ENCODE assay signal across 23 mouse cellular contexts in genomic region chr2:146412733-146413132, GRCm38 (mm10).
DNase-seq lines count a peak whose midpoint lies in the region; ATAC-seq and TF ChIP-seq lines count a peak whose summit lies in the region.
"Had no signal": no experiment of that assay in that cellular context is flagged by ENCODE, and none has a peak within 500 bp of the region (broad histone marks: within the 10 kb centered on the region; RNA-seq: fewer than 3 reads in every experiment).

No protein-coding gene starts in this region.

- no peak overlapping the region for H3K4me2 ChIP-seq in embryonic facial prominence, embryonic 11.5 days (ENCODE audit: low read depth, low read length)
- no peak overlapping the region for H3K4me2 ChIP-seq in kidney, embryonic 16.5 days (replicated peaks; ENCODE audit: low read depth, low read length)
- no peak overlapping the region for H3K4me2 ChIP-seq in intestine, embryonic 16.5 days (ENCODE audit: low read depth, low read length)
- H3K4me2 ChIP-seq: embryonic facial prominence, embryonic 15.5 days; heart, embryonic 13.5 days; hindbrain, embryonic 15.5 days had no signal

- no peaks in the 10 kb centered on the region for H3K27me3 ChIP-seq in embryonic facial prominence, embryonic 11.5 days (ENCODE audit: control insufficient read depth, insufficient read depth, low read length)
- H3K27me3 ChIP-seq in embryonic facial prominence, embryonic 10.5 days (replicated peaks; ENCODE audit: low read depth, poor library complexity, severe bottlenecking) = no peaks in the 10 kb centered on the region
- no peaks in the 10 kb centered on the region for H3K27me3 ChIP-seq in kidney, embryonic 16.5 days (ENCODE audit: insufficient read depth, low read length)
- no peaks in the 10 kb centered on the region for H3K27me3 ChIP-seq in kidney, adult 2 months (replicated peaks; ENCODE audit: control insufficient read depth, insufficient read depth, low read length)
- no peaks in the 10 kb centered on the region for H3K27me3 ChIP-seq in intestine, embryonic 16.5 days (replicated peaks; ENCODE audit: control insufficient read depth, insufficient read depth, low read length)
- H3K27me3 ChIP-seq: CH12.LX; embryonic facial prominence, embryonic 15.5 days; heart, embryonic 13.5 days; hindbrain, embryonic 15.5 days had no signal

- no peak for TF ChIP-seq POLR2A in kidney, adult 2 months (IDR thresholded peaks at IDR 0.05; ENCODE audit: low read depth, low read length)

- no peak overlapping the region for H3K27ac ChIP-seq in embryonic facial prominence, embryonic 11.5 days (replicated peaks; ENCODE audit: low read depth, low read length)
- no peak overlapping the region for H3K27ac ChIP-seq in embryonic facial prominence, embryonic 10.5 days (replicated peaks)
- H3K27ac ChIP-seq in kidney, embryonic 16.5 days (ENCODE audit: low read length) = no peak overlapping the region
- H3K27ac ChIP-seq in kidney, adult 2 months (ENCODE audit: insufficient read depth, low read depth, low read length) = no peak overlapping the region
- H3K27ac ChIP-seq in intestine, embryonic 16.5 days (ENCODE audit: low read length) = no peak overlapping the region
- H3K27ac ChIP-seq: embryonic facial prominence, embryonic 15.5 days; forebrain, embryonic 10.5 days; gastrocnemius, adult 2 months; heart, embryonic 13.5 days; hindbrain, embryonic 15.5 days had no signal

- intact Hi-C loops in gastrocnemius, postnatal 36 days (cut with DNase I) = loop anchor here (10.0 kb wide), 1 partner anchor 198 kb away; no protein-coding TSS in a partner anchor

- H3K4me1 ChIP-seq in embryonic facial prominence, embryonic 11.5 days (ENCODE audit: control insufficient read depth, insufficient read depth, low read length) = no peaks in the 10 kb centered on the region
- H3K4me1 ChIP-seq in embryonic facial prominence, embryonic 10.5 days = no peaks in the 10 kb centered on the region
- peaks cover 13% of the 10 kb centered on the region for H3K4me1 ChIP-seq in kidney, embryonic 16.5 days (ENCODE audit: insufficient read depth, low read length)
- no peaks in the 10 kb centered on the region for H3K4me1 ChIP-seq in kidney, adult 2 months (ENCODE audit: control insufficient read depth, insufficient read depth, low read length)
- H3K4me1 ChIP-seq in intestine, embryonic 16.5 days (ENCODE audit: control insufficient read depth, insufficient read depth, low read length) = peaks cover 4% of the 10 kb centered on the region; the same call in 1 of the 2 replicates

- H3K36me3 ChIP-seq in embryonic facial prominence, embryonic 11.5 days (replicated peaks; ENCODE audit: control insufficient read depth, insufficient read depth, low read depth, low read length) = no peaks in the 10 kb centered on the region
- H3K36me3 ChIP-seq in embryonic facial prominence, embryonic 10.5 days (replicated peaks) = peaks cover 3% of the 10 kb centered on the region; the same call in 1 of the 2 replicates
- H3K36me3 ChIP-seq in kidney, embryonic 16.5 days (ENCODE audit: insufficient read depth, low read length) = no peaks in the 10 kb centered on the region
- no peaks in the 10 kb centered on the region for H3K36me3 ChIP-seq in kidney, adult 2 months (ENCODE audit: control insufficient read depth, insufficient read depth, low read length)
- no peaks in the 10 kb centered on the region for H3K36me3 ChIP-seq in intestine, embryonic 16.5 days (ENCODE audit: control insufficient read depth, insufficient read depth, low read length)
- H3K36me3 ChIP-seq: embryonic facial prominence, embryonic 15.5 days had no signal

- no peak overlapping the region for H3K4me3 ChIP-seq in embryonic facial prominence, embryonic 11.5 days (ENCODE audit: low read depth, low read length)
- H3K4me3 ChIP-seq in embryonic facial prominence, embryonic 10.5 days = no peak overlapping the region
- no peak overlapping the region for H3K4me3 ChIP-seq in kidney, embryonic 16.5 days (ENCODE audit: low read length)
- H3K4me3 ChIP-seq in kidney, adult 2 months (ENCODE audit: insufficient read depth, low read depth, low read length) = no peak overlapping the region
- H3K4me3 ChIP-seq in intestine, embryonic 16.5 days (ENCODE audit: low read length) = no peak overlapping the region
- H3K4me3 ChIP-seq: embryonic facial prominence, embryonic 15.5 days; erythroblast, embryonic 14.5 days; forebrain, embryonic 10.5 days; gastrocnemius, adult 2 months; heart, embryonic 13.5 days; hindbrain, embryonic 15.5 days had no signal

- H3K9ac ChIP-seq in embryonic facial prominence, embryonic 11.5 days (replicated peaks; ENCODE audit: low read length) = no peak overlapping the region
- H3K9ac ChIP-seq in kidney, embryonic 16.5 days (replicated peaks; ENCODE audit: low read length) = no peak overlapping the region
- no peak overlapping the region for H3K9ac ChIP-seq in intestine, embryonic 16.5 days (ENCODE audit: low read depth, low read length)
- H3K9ac ChIP-seq: embryonic facial prominence, embryonic 15.5 days; heart, embryonic 13.5 days; hindbrain, embryonic 15.5 days had no signal

- no peak for ATAC-seq in embryonic facial prominence, embryonic 11.5 days (replicated peaks; ENCODE audit: insufficient number of reproducible peaks, low FRiP score, low TSS enrichment, low read depth)
- peak; percentile 68; the same call in 1 of the 2 replicates for ATAC-seq in kidney, embryonic 16.5 days (ENCODE audit: low FRiP score, low TSS enrichment)
- ATAC-seq in intestine, embryonic 16.5 days = peak; percentile 44; the same call in 1 of the 2 replicates
- ATAC-seq: forebrain, embryonic 14.5 days had no signal

- H3K9me3 ChIP-seq in embryonic facial prominence, embryonic 11.5 days (replicated peaks; ENCODE audit: control insufficient read depth, low read length) = no peaks in the 10 kb centered on the region
- H3K9me3 ChIP-seq in embryonic facial prominence, embryonic 10.5 days = no peaks in the 10 kb centered on the region
- no peaks in the 10 kb centered on the region for H3K9me3 ChIP-seq in kidney, embryonic 16.5 days (ENCODE audit: low read length)
- no peaks in the 10 kb centered on the region for H3K9me3 ChIP-seq in intestine, embryonic 16.5 days (ENCODE audit: control insufficient read depth, low read length)
- H3K9me3 ChIP-seq: embryonic facial prominence, embryonic 15.5 days; forebrain, embryonic 10.5 days; heart, embryonic 13.5 days; hindbrain, embryonic 15.5 days had no signal

- DNase-seq in embryonic facial prominence, embryonic 11.5 days (ENCODE audit: low spot score) = peak; percentile 2
- no peak for DNase-seq in embryonic facial prominence, embryonic 10.5 days (ENCODE audit: low spot score)
- no peak for DNase-seq in kidney, adult 2 months
- DNase-seq in 416B (ENCODE audit: low read depth) = peak; percentile 38
- DNase-seq in B cell, adult 2 months = no peak
- DNase-seq in gastrocnemius, postnatal 36 days = no peak
- DNase-seq: adrenal gland, postnatal 10 days; cerebellum, adult 11 months; cerebellum, adult 8-10 months; cerebellum, postnatal 25 days; gastrocnemius, adult 2 months; gastrocnemius, postnatal 25 days; heart, adult 11 months; heart, postnatal 36 days had no signal

- no peak for TF ChIP-seq CTCF in kidney, adult 2 months (conservative IDR thresholded peaks at IDR 0.05; ENCODE audit: insufficient read depth, insufficient read length, low read depth, low read length)

- 69% methylated on average over 9 of the region's 9 CpGs for WGBS in embryonic facial prominence, embryonic 11.5 days
- 64% methylated on average over 9 of the region's 9 CpGs for WGBS in embryonic facial prominence, embryonic 10.5 days
- WGBS in kidney, embryonic 16.5 days = 22% methylated on average over 9 of the region's 9 CpGs
- WGBS in kidney, adult 2 months = 61% methylated on average over 9 of the region's 9 CpGs
- 44% methylated on average over 9 of the region's 9 CpGs for WGBS in intestine, embryonic 16.5 days

Comparison
In these comparisons a context has a peak if more than half of its experiments do, and no peak if none do; other contexts are left out.
1. DNase-seq: peak in embryonic facial prominence, embryonic 11.5 days (single experiment) and 416B (single experiment); none in embryonic facial prominence, embryonic 10.5 days (single experiment), kidney, adult 2 months (single experiment), B cell, adult 2 months (0 of 2) and gastrocnemius, postnatal 36 days (0 of 2).